Mouse (Mus musculus) lung, postnatal 0 days (tissue): ENCODE measurements at regions not wholly inside any gene's neighbourhood (a gene's known extent, or its start where the extent isn't known, plus 50 kb on each side); places are given as distances from the start of the nearest gene placed in this dataset.

Experiments used
- CTCF ChIP-seq: IDR thresholded peaks from 2 replicates; pipeline ENCODE4 v1.5.1; 2016; ENCODE audit warnings: antibody characterized with exemption, mild to moderate bottlenecking
- EP300 ChIP-seq: IDR thresholded peaks from 2 replicates; pipeline ENCODE4 v1.6.1; 2016; ENCODE audit warnings: antibody characterized with exemption, mild to moderate bottlenecking, control low read depth

GRCm38 (mm10) chr9:31659026-31659425, 194.8 kb upstream of the Tmem45b start:
- TF ChIP-seq CTCF (no peak), EP300 (no peak)
